12 mouse cellular contexts compared by ENCODE assay signal in genomic region chr9:51795206-51795605, GRCm38 (mm10). TPM values are rescaled to one million over a fixed set of nuclear protein-coding genes. Genes with fewer than 3 reads are reported as not detected.
DNase-seq lines count a peak whose midpoint lies in the region; ATAC-seq and TF ChIP-seq lines count a peak whose summit lies in the region.
"Had no signal": no experiment of that assay in that cellular context is flagged by ENCODE, and none has a peak within 500 bp of the region (broad histone marks: within the 10 kb centered on the region; RNA-seq: fewer than 3 reads in every experiment).

No protein-coding gene starts in this region.

- no peak for TF ChIP-seq CTCF in lung, embryonic 14.5 days (IDR thresholded peaks at IDR 0.05; ENCODE audit: low read depth)
- no peak for TF ChIP-seq CTCF in lung, postnatal 0 days (IDR thresholded peaks at IDR 0.05)

- no peaks in the 10 kb centered on the region for H3K9me3 ChIP-seq in lung, embryonic 14.5 days (ENCODE audit: low read depth, low read length)
- no peaks in the 10 kb centered on the region for H3K9me3 ChIP-seq in lung, postnatal 0 days (ENCODE audit: low read length)
- H3K9me3 ChIP-seq: embryonic facial prominence, embryonic 15.5 days; neural tube, embryonic 13.5 days had no signal

- no peaks in the 10 kb centered on the region for H3K4me1 ChIP-seq in lung, embryonic 14.5 days (ENCODE audit: insufficient read depth)
- no peaks in the 10 kb centered on the region for H3K4me1 ChIP-seq in lung, postnatal 0 days (ENCODE audit: insufficient read depth, low read depth, low read length)
- H3K4me1 ChIP-seq: embryonic facial prominence, embryonic 15.5 days; neural tube, embryonic 13.5 days had no signal

- no peak overlapping the region for H3K9ac ChIP-seq in lung, embryonic 14.5 days
- H3K9ac ChIP-seq in lung, postnatal 0 days (replicated peaks; ENCODE audit: low read depth) = no peak overlapping the region
- H3K9ac ChIP-seq: embryonic facial prominence, embryonic 15.5 days; neural tube, embryonic 13.5 days had no signal

- H3K27ac ChIP-seq in lung, embryonic 14.5 days (ENCODE audit: low read depth) = no peak overlapping the region
- H3K27ac ChIP-seq in lung, postnatal 0 days (ENCODE audit: low read length) = no peak overlapping the region
- H3K27ac ChIP-seq: embryonic facial prominence, embryonic 15.5 days; neural tube, embryonic 13.5 days had no signal

- DNase-seq in adrenal gland, postnatal 14 days = peak; percentile 28
- no peak for DNase-seq in adrenal gland, adult 2 months
- peak; percentile 71 for DNase-seq in lung, embryonic 14.5 days
- no peak for DNase-seq in lung, postnatal 0 days (ENCODE audit: low spot score)
- peak; percentile 48 to 60 for DNase-seq in gastrocnemius, postnatal 36 days
- DNase-seq in ovary, postnatal 36 days (ENCODE audit: low spot score) = peak; percentile 59
- no peak for DNase-seq in MN1 (ENCODE audit: low spot score)

- TF ChIP-seq EP300 in lung, postnatal 0 days (IDR thresholded peaks at IDR 0.05) = no peak

- no peaks in the 10 kb centered on the region for H3K27me3 ChIP-seq in lung, embryonic 14.5 days (ENCODE audit: insufficient read depth, low read length)
- H3K27me3 ChIP-seq in lung, postnatal 0 days (replicated peaks; ENCODE audit: insufficient read depth, low read length) = no peaks in the 10 kb centered on the region
- H3K27me3 ChIP-seq: embryonic facial prominence, embryonic 15.5 days; neural tube, embryonic 13.5 days had no signal

- H3K4me2 ChIP-seq in lung, embryonic 14.5 days = no peak overlapping the region
- no peak overlapping the region for H3K4me2 ChIP-seq in lung, postnatal 0 days (replicated peaks; ENCODE audit: low read depth, low read length)
- H3K4me2 ChIP-seq: embryonic facial prominence, embryonic 15.5 days; neural tube, embryonic 13.5 days had no signal

- intact Hi-C loops in gastrocnemius, postnatal 36 days (cut with DNase I) = no loop called here

- WGBS in lung, embryonic 14.5 days = 57% methylated on average over 6 of the region's 6 CpGs
- 53% methylated on average over 6 of the region's 6 CpGs for WGBS in lung, postnatal 0 days

- no peak overlapping the region for H3K4me3 ChIP-seq in lung, embryonic 14.5 days (ENCODE audit: low read depth, low read length)
- no peak overlapping the region for H3K4me3 ChIP-seq in lung, postnatal 0 days (ENCODE audit: low read depth, low read length)
- H3K4me3 ChIP-seq: embryonic facial prominence, embryonic 15.5 days; neural tube, embryonic 13.5 days had no signal

- ATAC-seq in lung, embryonic 14.5 days (ENCODE audit: insufficient read depth) = peak; percentile 70
- no peak for ATAC-seq in lung, postnatal 0 days
- ATAC-seq in megakaryocyte progenitor cell, adult 5-6 weeks (replicated peaks; ENCODE audit: poor library complexity) = no peak
- ATAC-seq: inflammation-experienced regulatory T-cells, adult 6 months had no signal

- H3K36me3 ChIP-seq in lung, embryonic 14.5 days (ENCODE audit: insufficient read depth) = no peaks in the 10 kb centered on the region
- no peaks in the 10 kb centered on the region for H3K36me3 ChIP-seq in lung, postnatal 0 days (ENCODE audit: insufficient read depth, low read length)
- H3K36me3 ChIP-seq: embryonic facial prominence, embryonic 15.5 days had no signal

RNA-seq across cellular contexts. Expression of gene Arhgap20, which starts 30.1 kb away (rescaled TPM):
- 2.7 and 3.4 TPM in 2 replicates for total RNA-seq in adrenal gland, postnatal 14 days (2021)
- total RNA-seq in adrenal gland, adult 2 months (2021) = 1 to 10 TPM; 1.8 to 2.2 TPM
- polyA plus RNA-seq in adrenal gland, adult 2 months (2012; rRNA removed) = 0.47 and 0.56 TPM in 2 replicates
- polyA plus RNA-seq in lung, embryonic 14.5 days (2014; fragmentation: Nextera tagmentation; extraction: Ambion mirVana) = 16.2 and 18.1 TPM in 2 replicates
- polyA plus RNA-seq in lung, postnatal 0 days (2015; fragmentation: Nextera tagmentation; extraction: Ambion mirVana) = 7.5 and 9.3 TPM in 2 replicates
- total RNA-seq in gastrocnemius, postnatal 36 days (2021) = 10 to 100 TPM; 25.9 to 26.5 TPM
- total RNA-seq in megakaryocyte progenitor cell, adult 5-6 weeks (2015) = not detected in 2 replicates
- not detected in 2 replicates for total RNA-seq in megakaryocyte progenitor cell, adult 5-6 weeks (2017)
- total RNA-seq: megakaryocyte-erythroid progenitor cell, adult 5-6 weeks had no signal

Comparison
In these comparisons a context has a peak if more than half of its experiments do, and no peak if none do; other contexts are left out.
1. DNase-seq: peak in adrenal gland, postnatal 14 days (single experiment), lung, embryonic 14.5 days (single experiment), gastrocnemius, postnatal 36 days (2 of 2) and ovary, postnatal 36 days (single experiment); none in adrenal gland, adult 2 months (single experiment), lung, postnatal 0 days (single experiment) and MN1 (single experiment).